Mouse (Mus musculus) lung, adult 2 months (tissue): ENCODE measurements at regions not wholly inside any gene's neighbourhood (a gene's known extent, or its start where the extent isn't known, plus 50 kb on each side); places are given as distances from the start of the nearest gene placed in this dataset.

Source experiments
- DNase-seq: peaks from one replicate; pipeline ENCODE4 v3.0.0; 2022
- H3K4me1 ChIP-seq: fragments of 200-500 bp; 2 replicates; pipeline ENCODE4 v1.6.1; 2011; ENCODE audit warnings: low read length; ENCODE audit not compliant: control insufficient read depth, insufficient read depth
- H3K4me3 ChIP-seq: fragments of 200-500 bp; replicated peaks from 2 replicates; pipeline ENCODE3; 2011; ENCODE audit warnings: low read depth, mild to moderate bottlenecking, control low read depth, low read length; ENCODE audit errors: extremely low read depth
- CTCF ChIP-seq: fragments of 200-500 bp; IDR thresholded peaks from 2 replicates; pipeline ENCODE4 v1.5.1; 2011; ENCODE audit warnings: mild to moderate bottlenecking, low read length, control low read depth; ENCODE audit not compliant: insufficient read depth
- POLR2A ChIP-seq: fragments of 200-500 bp; IDR thresholded peaks from 2 replicates; pipeline ENCODE4 v1.6.1; 2011; ENCODE audit warnings: low read depth, mild to moderate bottlenecking, control low read depth, low read length, borderline replicate concordance; ENCODE audit errors: extremely low read depth
- WGBS: fragments of 180-500 bp; shearing (Covaris S2); methylation state at CpG from one replicate; pipeline ENCODE4 v1.1.7; 2018; 5-methylcytosine and 5-hydroxymethylcytosine counted together

GRCm38 (mm10) chr5:119365157-119365556 lies 305.3 kb upstream of the Tbx3 start:
- WGBS = 73% methylated on average over 6 of the region's 6 CpGs
- no peak for TF ChIP-seq POLR2A
- TF ChIP-seq CTCF = no peak
- DNase-seq = no peak
- no peak overlapping the region for H3K4me3 ChIP-seq
- no peaks in the 10 kb centered on the region for H3K4me1 ChIP-seq

GRCm38 (mm10) chr5:119366296-119366695 lies 304.2 kb upstream of the Tbx3 start:
- Histone ChIP-seq H3K4me1 (no peaks in the 10 kb centered on the region), H3K4me3 (no peak overlapping the region)
- 46% methylated on average over 5 of the region's 5 CpGs for WGBS
- TF ChIP-seq POLR2A (no peak), CTCF (no peak)
- DNase-seq = no peak

- Histone ChIP-seq H3K4me3 (no peak overlapping the region), H3K4me1 (no peaks in the 10 kb centered on the region)
- no peak for DNase-seq
- WGBS = 61% methylated on average over 12 of the region's 12 CpGs
- TF ChIP-seq CTCF = no peak
- no peak for TF ChIP-seq POLR2A
Measured at GRCm38 (mm10) chr5:119370481-119370880, 300.0 kb upstream of the Tbx3 start.

GRCm38 (mm10) chr5:119370931-119371330 lies 299.5 kb upstream of the Tbx3 start:
- Histone ChIP-seq H3K4me3 (no peak overlapping the region), H3K4me1 (no peaks in the 10 kb centered on the region)
- TF ChIP-seq CTCF (no peak), POLR2A (no peak)
- WGBS = 18% methylated on average over 16 of the region's 16 CpGs
- DNase-seq = no peak

- Histone ChIP-seq H3K4me1 (no peaks in the 10 kb centered on the region), H3K4me3 (no peak overlapping the region)
- no peak for DNase-seq
- 88% methylated on average over 24 of the region's 24 CpGs for WGBS
- no peak for TF ChIP-seq POLR2A
- no peak for TF ChIP-seq CTCF
Measured at GRCm38 (mm10) chr5:119373774-119374700, 296.4 kb upstream of the Tbx3 start.

GRCm38 (mm10) chr5:119374861-119375260 lies 295.6 kb upstream of the Tbx3 start:
- TF ChIP-seq CTCF = no peak
- no peak for TF ChIP-seq POLR2A
- H3K4me3 ChIP-seq = no peak overlapping the region
- WGBS = 78% methylated on average over 3 of the region's 3 CpGs

GRCm38 (mm10) chr5:119378261-119378660 lies 292.2 kb upstream of the Tbx3 start:
- Histone ChIP-seq H3K4me3 (no peak overlapping the region), H3K4me1 (no peaks in the 10 kb centered on the region)
- TF ChIP-seq POLR2A (no peak), CTCF (no peak)
- DNase-seq = no peak
- 54% methylated on average over 8 of the region's 8 CpGs for WGBS

More at GRCm38 (mm10) chr5:119374861-119375260, 295.6 kb upstream of the Tbx3 start:
- H3K4me1 ChIP-seq = no peaks in the 10 kb centered on the region
- DNase-seq = no peak

GRCm38 (mm10) chr5:119379915-119380432 lies 290.5 kb upstream of the Tbx3 start:
- Histone ChIP-seq H3K4me3 (no peak overlapping the region), H3K4me1 (no peaks in the 10 kb centered on the region)
- DNase-seq = no peak
- TF ChIP-seq POLR2A (no peak), CTCF (no peak)
- 76% methylated on average over 6 of the region's 6 CpGs for WGBS

GRCm38 (mm10) chr5:119381495-119381894 lies 289.0 kb upstream of the Tbx3 start:
- WGBS = 82% methylated on average over 12 of the region's 12 CpGs
- H3K4me1 ChIP-seq = no peaks in the 10 kb centered on the region
- H3K4me3 ChIP-seq = no peak overlapping the region
- no peak for DNase-seq
- TF ChIP-seq CTCF = no peak
- TF ChIP-seq POLR2A = no peak

- no peak for DNase-seq
- no peak for TF ChIP-seq POLR2A
- no peak for TF ChIP-seq CTCF
- Histone ChIP-seq H3K4me1 (no peaks in the 10 kb centered on the region), H3K4me3 (no peak overlapping the region)
- 67% methylated on average over 10 of the region's 10 CpGs for WGBS
Measured at GRCm38 (mm10) chr5:119385506-119385905, 285.0 kb upstream of the Tbx3 start.
